Mouse (Mus musculus) erythroblast, embryonic 14.5 days (primary cell): ENCODE data around the gene Papolg.

ENCODE experiments used
- GATA1 ChIP-seq: IDR thresholded peaks from 2 replicates; pipeline ENCODE4 v1.6.1; 2012; ENCODE audit warnings: low read length, inconsistent platforms, mixed read lengths
- TAL1 ChIP-seq: IDR thresholded peaks from 3 replicates; pipeline ENCODE4 v1.6.1; 2012; ENCODE audit warnings: low read length, inconsistent platforms, mixed read lengths

DNA sequence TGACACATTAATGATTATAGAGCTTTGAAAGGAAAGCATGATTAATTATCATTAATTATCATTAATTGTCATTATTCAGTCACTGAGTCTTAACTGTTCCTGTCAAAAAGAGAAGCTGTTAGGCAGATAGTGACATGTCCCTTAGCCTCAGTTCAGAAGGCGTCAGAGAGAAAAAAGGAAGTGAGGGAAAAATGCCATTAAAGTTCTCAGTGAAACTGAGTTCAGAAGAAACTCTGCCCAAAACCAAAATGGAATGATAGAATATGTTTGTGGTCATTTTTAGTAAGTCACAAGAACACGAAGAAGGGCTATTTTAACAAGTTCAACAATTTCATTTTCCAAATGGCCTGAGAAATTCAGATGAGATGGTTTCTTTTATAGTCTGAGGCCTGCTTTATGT, 74.1 kb downstream of the Papolg start:
- TF ChIP-seq GATA1 (no peak), TAL1 (no peak)
